Mouse (Mus musculus) lung, embryonic 16.5 days (tissue): ENCODE results near the gene H1fx. TPM values are rescaled to one million over a fixed set of nuclear protein-coding genes. Genes with fewer than 3 reads are reported as not detected.

ENCODE experiments used
- ATAC-seq: fragments of 200-750 bp; cut with Nextera tagmentation; 2 replicates; pipeline ENCODE4 v1.8.0; 2017; ENCODE audit warnings: low read depth, mild to moderate bottlenecking, moderate library complexity
- H3K27ac ChIP-seq: fragments of 300-500 bp; sonication (generic); 2 replicates; pipeline ENCODE4 v1.5.1; 2014; ENCODE audit warnings: mild to moderate bottlenecking, control low read depth, low read length
- H3K27me3 ChIP-seq: fragments of 300-500 bp; sonication (generic); 2 replicates; pipeline ENCODE4 v1.6.1; 2014; ENCODE audit warnings: low read depth, low read length, mixed read lengths; ENCODE audit not compliant: control insufficient read depth, insufficient read depth
- H3K36me3 ChIP-seq: fragments of 300-500 bp; sonication (generic); 2 replicates; pipeline ENCODE4 v1.6.1; 2014; ENCODE audit warnings: low read length; ENCODE audit not compliant: control insufficient read depth, insufficient read depth
- H3K4me1 ChIP-seq: fragments of 300-500 bp; sonication (generic); replicated peaks from 2 replicates; pipeline ENCODE4 v1.6.1; 2014; ENCODE audit warnings: low read length, mixed read lengths; ENCODE audit not compliant: control insufficient read depth, insufficient read depth
- H3K4me2 ChIP-seq: fragments of 300-500 bp; sonication (generic); 2 replicates; pipeline ENCODE4 v1.6.1; 2014; ENCODE audit warnings: low read depth, low read length, control low read depth
- H3K4me3 ChIP-seq: fragments of 300-500 bp; sonication (generic); 2 replicates; pipeline ENCODE4 v1.5.1; 2014; ENCODE audit warnings: mild to moderate bottlenecking, low read length, control low read depth
- H3K9ac ChIP-seq: fragments of 300-500 bp; sonication (generic); 2 replicates; pipeline ENCODE4 v1.6.1; 2014; ENCODE audit warnings: low read length, control low read depth
- H3K9me3 ChIP-seq: fragments of 300-500 bp; sonication (generic); 2 replicates; pipeline ENCODE4 v1.6.1; 2016; ENCODE audit warnings: low read length; ENCODE audit not compliant: control insufficient read depth
- WGBS: fragments of 180-500 bp; shearing (Covaris S2); extraction: QIAGEN DNeasy Blood & Tissue Kit; methylation state at CpG from one replicate; pipeline ENCODE4 v1.1.7; 2014; 5-methylcytosine and 5-hydroxymethylcytosine counted together
- microRNA-seq: library from miRNA; unstranded; fragments of <30 nt; microRNA quantifications from one replicate; pipeline ENCODE4, GENCODE M21; 2016
- polyA plus RNA-seq: library from polyadenylated mRNA; unstranded; fragments of >200 nt; fragmentation: Nextera tagmentation; extraction: Ambion mirVana; gene quantifications from 2 replicates; pipeline ENCODE4 v1.2.1, GENCODE M21; 2015

H1fx gene
- polyA plus RNA-seq, 1 experiment from 2014 or later: 11.5 TPM

GRCm38 (mm10) chr6:87942179-87942578 lies 39.3 kb downstream of the H1fx start:
- no peaks in the 10 kb centered on the region; the same call in 1 of the 2 replicates for H3K4me1 ChIP-seq
- no peak for ATAC-seq
- H3K4me3 ChIP-seq: no peak overlapping the region
- no peak overlapping the region for H3K9ac ChIP-seq
- H3K4me2 ChIP-seq: no peak overlapping the region
- H3K9me3 ChIP-seq: no peaks in the 10 kb centered on the region
- no peak overlapping the region for H3K27ac ChIP-seq
- 79% methylated on average over 7 of the region's 7 CpGs for WGBS
- H3K36me3 ChIP-seq: no peaks in the 10 kb centered on the region; the same call in 1 of the 2 replicates
- H3K27me3 ChIP-seq: no peaks in the 10 kb centered on the region

GRCm38 (mm10) chr6:87938941-87939340 lies 42.5 kb downstream of the H1fx start:
- Histone ChIP-seq H3K4me2 (no peak overlapping the region), H3K4me1 (no peaks in the 10 kb centered on the region; the same call in 1 of the 2 replicates), H3K27ac (no peak overlapping the region), H3K9ac (no peak overlapping the region), H3K36me3 (peaks cover 8% of the 10 kb centered on the region; the same call in 1 of the 2 replicates), H3K9me3 (no peaks in the 10 kb centered on the region), H3K4me3 (no peak overlapping the region), H3K27me3 (no peaks in the 10 kb centered on the region)
- no peak for ATAC-seq
- 82% methylated on average over 3 of the region's 3 CpGs for WGBS

- H3K36me3 ChIP-seq: peaks cover 19% of the 10 kb centered on the region; the same call in 1 of the 2 replicates
- no peak overlapping the region for H3K4me3 ChIP-seq
- WGBS: 39% methylated on average over 19 of the region's 19 CpGs
- no peak overlapping the region for H3K4me2 ChIP-seq
- H3K27ac ChIP-seq: no peak overlapping the region
- no peaks in the 10 kb centered on the region; the same call in 1 of the 2 replicates for H3K4me1 ChIP-seq
- H3K9me3 ChIP-seq: no peaks in the 10 kb centered on the region
- H3K9ac ChIP-seq: no peak overlapping the region
- no peaks in the 10 kb centered on the region for H3K27me3 ChIP-seq
- ATAC-seq: peak; percentile 96
These were observed 44.2 kb downstream of the H1fx start for GRCm38 (mm10) chr6:87937178-87937788.

- no peaks in the 10 kb centered on the region for H3K9me3 ChIP-seq
- H3K4me3 ChIP-seq: no peak overlapping the region
- H3K27ac ChIP-seq: no peak overlapping the region
- ATAC-seq: no peak
- no peak overlapping the region for H3K4me2 ChIP-seq
- WGBS: 82% methylated on average over 5 of the region's 5 CpGs
- no peaks in the 10 kb centered on the region for H3K27me3 ChIP-seq
- H3K9ac ChIP-seq: no peak overlapping the region
- no peaks in the 10 kb centered on the region; the same call in 1 of the 2 replicates for H3K4me1 ChIP-seq
- peaks cover 32% of the 10 kb centered on the region for H3K36me3 ChIP-seq
These were observed 46.4 kb downstream of the H1fx start for GRCm38 (mm10) chr6:87935037-87935436.

Small RNAs within 50 kb of the gene (microRNA-seq; reads per million reads assigned to microRNA genes)
- 1.8 reads per million for gene Gm47286

Other genes with a start within 250 kb of the H1fx start
- 3.4 and 7.1 TPM in 2 replicates for gene Gp9, start 203.6 kb downstream of the H1fx start, polyA plus RNA-seq
- 10.9 and 13.1 TPM in 2 replicates for gene Rab43, start 169.5 kb downstream of the H1fx start, polyA plus RNA-seq
- gene Gm45140, start 145.8 kb downstream of the H1fx start, polyA plus RNA-seq: 1.5 and 3.5 TPM in 2 replicates
- 33.8 and 47.6 TPM in 2 replicates for gene Isy1, start 142.8 kb downstream of the H1fx start, polyA plus RNA-seq
- gene Cnbp, start 130.5 kb downstream of the H1fx start, polyA plus RNA-seq: 966 and 994 TPM in 2 replicates
- 166 TPM in 2 replicates for gene Copg1, start 93.8 kb downstream of the H1fx start, polyA plus RNA-seq
- gene Hmces, start 67.7 kb downstream of the H1fx start, polyA plus RNA-seq: 50.1 and 54.7 TPM in 2 replicates
- gene Rab7, start 63.6 kb upstream of the H1fx start, polyA plus RNA-seq: 220 and 223 TPM in 2 replicates
- 382 and 419 TPM in 2 replicates for gene Rpn1, start 102.8 kb upstream of the H1fx start, polyA plus RNA-seq
- gene Gata2, start 212.3 kb upstream of the H1fx start, polyA plus RNA-seq: 23.6 and 23.9 TPM in 2 replicates
- not detected in 2 replicates for gene Dnajb8, start 240.6 kb upstream of the H1fx start, polyA plus RNA-seq